Mouse (Mus musculus) neural tube, embryonic 14.5 days (tissue): Measurements from ENCODE around the gene Mllt3. TPM values are rescaled to one million over a fixed set of nuclear protein-coding genes. Genes with fewer than 3 reads are reported as not detected.
A peak's percentile ranks its signal among the peaks of the same experiment; 100 is the strongest.

Experiments
- ATAC-seq: fragments of 200-750 bp; cut with Nextera tagmentation; 2 replicates; pipeline ENCODE4 v1.8.0; 2017; ENCODE audit warnings: low read depth, mild to moderate bottlenecking, moderate TSS enrichment, moderate library complexity
- H3K27ac ChIP-seq: fragments of 300-500 bp; sonication (generic); 2 replicates; pipeline ENCODE4 v1.5.1; 2014; ENCODE audit warnings: low read depth, mild to moderate bottlenecking, control low read depth, low read length, moderate library complexity, mixed read lengths
- H3K27me3 ChIP-seq: fragments of 300-500 bp; sonication (generic); 2 replicates; pipeline ENCODE4 v1.6.1; 2014; ENCODE audit warnings: low read length; ENCODE audit not compliant: control insufficient read depth, insufficient read depth
- H3K36me3 ChIP-seq: fragments of 300-500 bp; sonication (generic); 2 replicates; pipeline ENCODE4 v1.6.1; 2014; ENCODE audit warnings: low read length, mixed read lengths; ENCODE audit not compliant: control insufficient read depth, insufficient read depth
- H3K4me1 ChIP-seq: fragments of 300-500 bp; sonication (generic); 2 replicates; pipeline ENCODE4 v1.6.1; 2014; ENCODE audit warnings: low read length; ENCODE audit not compliant: control insufficient read depth, insufficient read depth
- H3K4me2 ChIP-seq: fragments of 300-500 bp; sonication (generic); 2 replicates; pipeline ENCODE4 v1.6.1; 2014; ENCODE audit warnings: mild to moderate bottlenecking, low read depth, low read length, control low read depth
- H3K4me3 ChIP-seq: fragments of 300-500 bp; sonication (generic); 2 replicates; pipeline ENCODE4 v1.5.1; 2014; ENCODE audit warnings: low read depth, low read length, control low read depth, mixed read lengths
- H3K9ac ChIP-seq: fragments of 300-500 bp; sonication (generic); replicated peaks from 2 replicates; pipeline ENCODE4 v1.6.1; 2014; ENCODE audit warnings: low read depth, mild to moderate bottlenecking, control low read depth, low read length, mixed read lengths
- H3K9me3 ChIP-seq: fragments of 300-500 bp; sonication (generic); 2 replicates; pipeline ENCODE4 v1.6.1; 2016; ENCODE audit warnings: low read length; ENCODE audit not compliant: control insufficient read depth
- WGBS: fragments of 180-500 bp; shearing (Covaris S2); extraction: QIAGEN DNeasy Blood & Tissue Kit; methylation state at CpG from one replicate; pipeline ENCODE4 v1.1.7; 2014; 5-methylcytosine and 5-hydroxymethylcytosine counted together
- polyA plus RNA-seq: library from polyadenylated mRNA; unstranded; fragments of >200 nt; fragmentation: Nextera tagmentation; extraction: Ambion mirVana; gene quantifications from 2 replicates; pipeline ENCODE4 v1.2.1, GENCODE M21; 2014

The Mllt3 gene
- polyA plus RNA-seq, 1 experiment from 2014 or later = 79.4 TPM

DNA sequence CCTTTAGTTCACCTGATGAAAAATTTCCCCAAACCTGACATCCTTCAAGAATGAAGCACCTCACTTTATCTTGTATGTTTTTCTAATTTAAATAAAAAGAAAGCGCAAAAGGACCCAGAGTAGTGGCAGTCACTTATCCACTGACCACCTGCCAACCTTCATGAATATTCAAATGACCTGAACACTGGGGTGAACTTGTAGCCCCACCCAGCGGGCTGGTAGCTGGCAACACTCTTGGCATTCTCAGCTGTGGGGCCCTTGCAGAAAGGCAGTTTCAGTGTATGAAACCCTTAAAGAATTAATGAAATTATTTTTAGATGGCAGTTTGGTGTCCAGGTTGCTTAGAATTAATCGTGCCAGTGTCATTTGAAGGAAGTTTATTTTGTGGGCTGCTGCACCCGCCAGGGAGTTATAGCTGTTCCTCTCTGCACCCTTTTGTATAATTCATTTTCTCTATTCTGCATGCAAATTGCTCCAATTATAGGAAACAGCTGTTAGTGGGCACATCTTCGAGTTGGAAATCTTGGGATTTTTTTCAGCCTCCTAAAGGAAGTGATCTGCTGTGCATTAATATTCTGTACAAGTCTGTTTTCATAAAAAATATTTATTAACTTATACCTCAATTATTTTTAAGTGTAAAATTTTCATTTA is 149.8 kb downstream of the Mllt3 start:
- Histone ChIP-seq H3K27me3 (no peaks in the 10 kb centered on the region), H3K4me3 (no peak overlapping the region), H3K36me3 (no peaks in the 10 kb centered on the region), H3K9me3 (no peaks in the 10 kb centered on the region), H3K4me2 (no peak overlapping the region), H3K27ac (no peak overlapping the region), H3K9ac (no peak overlapping the region), H3K4me1 (peaks cover 4% of the 10 kb centered on the region)
- WGBS = 24% methylated on average over 5 of the region's 5 CpGs
- ATAC-seq = peak; percentile 65

DNA sequence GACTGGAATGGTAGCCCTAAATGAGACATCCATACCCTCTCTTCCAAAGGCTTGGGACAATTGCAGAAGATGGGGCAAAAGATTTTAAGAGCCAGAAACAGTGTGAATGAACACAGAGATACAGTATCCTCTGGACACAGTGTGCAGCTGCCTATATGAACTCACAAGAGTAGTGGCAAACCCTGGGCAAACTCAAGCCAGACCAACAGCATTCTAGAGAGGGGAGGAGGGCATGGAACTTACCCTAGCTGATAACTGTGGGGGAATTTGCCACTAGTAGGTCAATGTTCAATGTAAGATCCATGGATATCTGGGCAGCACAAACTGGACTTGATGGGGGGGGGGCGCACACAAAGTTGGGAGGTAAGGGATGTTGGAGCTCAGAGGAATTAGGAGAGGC is 151.2 kb downstream of the Mllt3 start:
- Histone ChIP-seq H3K36me3 (no peaks in the 10 kb centered on the region), H3K27me3 (no peaks in the 10 kb centered on the region), H3K9me3 (no peaks in the 10 kb centered on the region), H3K27ac (no peak overlapping the region), H3K4me1 (peaks cover 4% of the 10 kb centered on the region), H3K4me2 (no peak overlapping the region), H3K4me3 (no peak overlapping the region), H3K9ac (no peak overlapping the region)
- 100% methylated on average over 1 of the region's 1 CpGs for WGBS
- ATAC-seq = no peak

DNA sequence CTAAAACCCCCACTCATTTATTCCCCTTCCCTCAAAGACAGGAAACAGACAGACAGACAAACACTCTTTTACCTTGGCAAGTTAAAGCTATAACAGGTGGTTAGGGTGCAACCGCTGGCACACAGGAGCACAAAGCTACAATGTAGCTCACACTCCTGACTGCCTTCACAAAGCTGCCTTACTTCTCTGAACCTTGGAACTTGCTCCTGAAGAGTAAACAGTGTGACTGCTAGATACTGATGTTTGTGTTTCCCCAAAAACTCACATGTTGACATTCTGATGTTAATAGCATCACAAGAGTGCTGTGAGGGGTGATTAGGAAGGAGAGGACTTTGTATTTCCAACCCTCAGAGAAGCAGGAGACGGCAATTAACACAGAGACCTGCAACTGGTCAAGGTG is 151.6 kb downstream of the Mllt3 start:
- no peak overlapping the region for H3K27ac ChIP-seq
- H3K4me1 ChIP-seq = peaks cover 4% of the 10 kb centered on the region
- H3K9me3 ChIP-seq = no peaks in the 10 kb centered on the region
- no peaks in the 10 kb centered on the region for H3K36me3 ChIP-seq
- H3K4me2 ChIP-seq = no peak overlapping the region
- H3K9ac ChIP-seq = no peak overlapping the region
- ATAC-seq = no peak
- no peaks in the 10 kb centered on the region for H3K27me3 ChIP-seq
- 94% methylated on average over 2 of the region's 2 CpGs for WGBS
- no peak overlapping the region for H3K4me3 ChIP-seq

DNA sequence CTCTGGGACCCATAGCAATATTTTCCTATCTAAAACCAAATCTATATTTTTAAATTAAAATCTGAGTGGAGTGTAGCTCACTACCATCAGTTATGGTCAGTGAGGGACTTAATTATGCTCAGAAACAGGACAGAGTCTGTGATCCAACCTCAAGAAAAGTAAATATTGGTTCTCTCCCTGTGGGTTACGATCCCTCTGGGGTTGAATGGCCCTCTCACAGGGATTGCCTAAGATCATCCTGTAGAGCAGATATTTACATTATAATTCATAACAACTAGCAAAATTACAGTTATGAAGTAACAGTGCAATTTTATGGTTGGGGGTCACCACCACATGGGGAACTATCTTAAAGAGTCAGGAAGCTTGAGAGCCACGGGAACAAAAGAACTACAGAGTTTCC is 152.9 kb downstream of the Mllt3 start:
- Histone ChIP-seq H3K36me3 (no peaks in the 10 kb centered on the region), H3K4me3 (no peak overlapping the region), H3K4me2 (no peak overlapping the region), H3K9ac (no peak overlapping the region), H3K9me3 (no peaks in the 10 kb centered on the region), H3K4me1 (peaks cover 4% of the 10 kb centered on the region), H3K27ac (no peak overlapping the region), H3K27me3 (no peaks in the 10 kb centered on the region)
- no peak for ATAC-seq
- WGBS = 65% methylated on average over 2 of the region's 2 CpGs

DNA sequence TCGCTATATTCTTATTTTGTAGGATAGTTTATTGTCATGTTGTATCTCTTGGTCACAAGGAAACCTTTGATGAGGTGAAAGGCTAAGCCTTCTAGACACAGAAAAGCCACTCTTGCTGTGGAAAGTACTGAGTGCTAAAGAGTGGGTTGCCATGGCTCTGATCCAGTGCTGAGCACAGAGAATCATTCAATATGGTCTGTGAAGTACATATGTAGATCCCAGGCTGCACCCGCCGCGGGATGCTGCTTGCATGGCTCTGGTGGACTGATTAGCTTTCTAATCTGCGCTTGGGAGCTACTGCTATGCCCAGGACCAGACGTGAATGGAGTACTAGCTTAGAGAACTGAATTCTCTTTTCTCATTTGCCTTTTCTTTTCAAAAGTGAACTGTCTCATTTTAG is 154.5 kb downstream of the Mllt3 start:
- peaks cover 4% of the 10 kb centered on the region; the same call in 1 of the 2 replicates for H3K4me1 ChIP-seq
- WGBS = 84% methylated on average over 6 of the region's 6 CpGs
- H3K27ac ChIP-seq = no peak overlapping the region
- no peak overlapping the region for H3K4me2 ChIP-seq
- no peaks in the 10 kb centered on the region for H3K9me3 ChIP-seq
- ATAC-seq = no peak
- no peaks in the 10 kb centered on the region for H3K36me3 ChIP-seq
- H3K9ac ChIP-seq = no peak overlapping the region
- H3K4me3 ChIP-seq = no peak overlapping the region
- no peaks in the 10 kb centered on the region for H3K27me3 ChIP-seq

DNA sequence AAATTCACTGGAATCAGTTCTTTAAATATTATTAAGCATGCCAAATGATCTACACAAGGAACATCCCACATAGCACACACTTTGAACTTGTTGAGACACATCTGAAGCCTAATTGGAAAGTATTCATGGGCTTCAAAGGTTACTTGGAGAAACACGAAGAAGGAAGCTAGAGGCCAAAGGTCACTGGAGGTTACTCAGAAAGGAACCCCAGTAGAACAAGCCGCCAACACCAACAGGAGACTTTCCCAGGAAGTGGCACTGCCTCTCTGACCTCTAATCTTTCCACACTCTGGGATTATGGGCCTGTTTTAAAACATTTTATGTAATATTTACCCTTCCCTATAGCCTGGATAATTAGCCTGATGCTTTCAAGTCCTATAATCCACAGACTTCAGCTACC is 162.6 kb downstream of the Mllt3 start:
- no peak overlapping the region for H3K27ac ChIP-seq
- H3K4me2 ChIP-seq = no peak overlapping the region
- H3K4me3 ChIP-seq = no peak overlapping the region
- no peaks in the 10 kb centered on the region for H3K36me3 ChIP-seq
- ATAC-seq = no peak
- no peaks in the 10 kb centered on the region for H3K9me3 ChIP-seq
- 54% methylated on average over 2 of the region's 2 CpGs for WGBS
- no peaks in the 10 kb centered on the region for H3K27me3 ChIP-seq
- H3K4me1 ChIP-seq = no peaks in the 10 kb centered on the region; the same call in 1 of the 2 replicates
- no peak overlapping the region for H3K9ac ChIP-seq

DNA sequence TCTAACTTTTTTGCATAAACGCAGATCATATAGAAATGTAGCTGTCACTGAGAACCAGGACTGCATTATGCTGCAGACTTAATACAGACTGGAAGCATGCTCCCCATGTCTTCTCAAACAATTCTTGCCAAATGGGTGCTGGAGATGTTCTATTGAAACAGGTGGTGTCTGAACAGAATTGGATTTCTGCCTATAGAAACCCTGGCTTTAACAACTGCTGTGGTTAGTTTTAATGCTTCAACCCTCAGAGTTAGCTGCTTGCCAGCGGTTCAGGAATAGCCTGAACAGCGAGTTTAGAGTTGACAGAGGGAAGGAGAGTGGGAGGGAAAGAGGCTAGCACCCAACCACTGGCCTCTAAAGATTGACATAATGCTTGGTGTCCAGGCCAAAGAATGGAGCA is 166.6 kb downstream of the Mllt3 start:
- ATAC-seq = no peak
- Histone ChIP-seq H3K9me3 (no peaks in the 10 kb centered on the region), H3K4me1 (peaks cover 10% of the 10 kb centered on the region; the same call in 1 of the 2 replicates), H3K9ac (no peak overlapping the region), H3K27me3 (no peaks in the 10 kb centered on the region), H3K4me3 (no peak overlapping the region), H3K36me3 (no peaks in the 10 kb centered on the region), H3K4me2 (no peak overlapping the region), H3K27ac (no peak overlapping the region)
- WGBS = 64% methylated on average over 3 of the region's 3 CpGs

DNA sequence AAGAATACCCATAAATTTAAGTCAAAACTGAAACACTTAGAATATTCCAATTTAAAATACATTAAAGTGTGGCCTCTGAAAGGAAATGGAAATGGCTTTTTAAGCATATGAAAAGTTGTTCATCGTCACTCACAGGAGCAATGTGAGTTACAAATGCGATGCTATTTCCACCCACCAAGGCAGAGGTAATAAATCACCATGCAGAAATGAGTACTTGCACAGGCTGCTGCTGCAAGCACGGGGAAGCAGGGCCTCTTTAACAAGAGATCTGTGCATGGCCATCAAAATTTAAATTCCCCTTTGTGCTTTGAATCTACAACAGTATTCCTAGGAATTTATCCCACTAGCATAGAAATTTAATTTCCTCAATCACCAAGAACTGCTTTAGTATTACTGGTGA is 167.3 kb downstream of the Mllt3 start:
- no peak overlapping the region for H3K9ac ChIP-seq
- ATAC-seq = peak; percentile 72; the same call in 1 of the 2 replicates
- no peak overlapping the region for H3K4me3 ChIP-seq
- peaks cover 10% of the 10 kb centered on the region; the same call in 1 of the 2 replicates for H3K4me1 ChIP-seq
- WGBS = 11% methylated on average over 3 of the region's 3 CpGs
- no peaks in the 10 kb centered on the region for H3K9me3 ChIP-seq
- no peaks in the 10 kb centered on the region for H3K36me3 ChIP-seq
- no peak overlapping the region for H3K27ac ChIP-seq
- no peak overlapping the region for H3K4me2 ChIP-seq
- no peaks in the 10 kb centered on the region for H3K27me3 ChIP-seq

DNA sequence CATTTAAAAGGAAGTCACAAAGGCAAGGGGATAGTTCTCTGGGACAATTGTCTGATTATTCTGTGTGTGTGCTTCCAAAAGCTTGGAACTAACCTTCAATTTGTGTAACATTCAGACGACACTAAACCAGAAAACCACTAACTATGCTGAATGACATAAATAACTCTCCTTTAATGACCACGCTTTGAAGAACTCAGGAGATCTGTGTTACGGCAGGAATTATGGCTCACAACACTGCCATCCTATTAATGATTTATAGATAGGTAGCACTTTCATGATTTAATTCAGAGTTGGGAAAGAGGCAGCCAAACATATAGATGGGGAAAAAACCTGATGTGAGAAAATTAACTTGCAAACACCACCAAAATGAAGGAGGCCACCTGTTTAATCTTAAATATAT is 168.1 kb downstream of the Mllt3 start:
- no peaks in the 10 kb centered on the region for H3K36me3 ChIP-seq
- H3K9ac ChIP-seq = no peak overlapping the region
- H3K4me2 ChIP-seq = no peak overlapping the region
- H3K27ac ChIP-seq = no peak overlapping the region
- 0 out of 2 replicates have a peak, but pooled peaks have one; percentile 9 for ATAC-seq
- no peaks in the 10 kb centered on the region for H3K27me3 ChIP-seq
- H3K4me3 ChIP-seq = no peak overlapping the region
- 15% methylated on average over 3 of the region's 3 CpGs for WGBS
- H3K9me3 ChIP-seq = no peaks in the 10 kb centered on the region
- H3K4me1 ChIP-seq = peaks cover 10% of the 10 kb centered on the region; the same call in 1 of the 2 replicates
